Mouse (Mus musculus) layer of hippocampus, adult 11-12 months (tissue): ENCODE measurements around the gene Pglyrp1.
"Not testable (repeated sequence)": the region's sequence is repeated elsewhere in the genome, so short reads cannot be mapped to it uniquely, and the experiment has no call there.

ENCODE experiments used
- DNase-seq: peaks from one replicate; pipeline ENCODE4 v3.0.0; 2022; ENCODE audit warnings: low spot score

Pglyrp1 gene

GRCm38 (mm10) chr7:18871031-18871430 lies at the start of gene Pglyrp1:
TSS of gene Pglyrp1 (plus strand) at chr7:18871331.
- not testable (repeated sequence) for DNase-seq

GRCm38 (mm10) chr7:18821507-18821906 lies 49.6 kb upstream of the Pglyrp1 start, which contains the start of gene Psg17:
TSS of gene Psg17 (minus strand) at chr7:18821607.
- no peak for DNase-seq

- no peak for DNase-seq
Observed at GRCm38 (mm10) chr7:18827792-18828546, 43.2 kb upstream of the Pglyrp1 start.

GRCm38 (mm10) chr7:18828592-18828991 lies 42.5 kb upstream of the Pglyrp1 start:
- no peak for DNase-seq

- DNase-seq = no peak
Observed at GRCm38 (mm10) chr7:18829545-18829944, 41.6 kb upstream of the Pglyrp1 start.

- no peak for DNase-seq
Observed at GRCm38 (mm10) chr7:18832298-18832697, 38.8 kb upstream of the Pglyrp1 start.

- no peak for DNase-seq
Observed at GRCm38 (mm10) chr7:18839865-18840264, 31.3 kb upstream of the Pglyrp1 start, which contains the start of gene Mill2. TSS of gene Mill2 (plus strand) at chr7:18839966.

- peak; percentile 11 for DNase-seq
Observed at GRCm38 (mm10) chr7:18840386-18841173, 30.6 kb upstream of the Pglyrp1 start.

- no peak for DNase-seq
Observed at GRCm38 (mm10) chr7:18841174-18841567, 30.0 kb upstream of the Pglyrp1 start.

GRCm38 (mm10) chr7:18844811-18845210 lies 26.3 kb upstream of the Pglyrp1 start:
- DNase-seq = no peak

GRCm38 (mm10) chr7:18848395-18848794 lies 22.7 kb upstream of the Pglyrp1 start:
- DNase-seq = no peak

- DNase-seq = no peak
Observed at GRCm38 (mm10) chr7:18858310-18858916, 12.7 kb upstream of the Pglyrp1 start.

- no peak for DNase-seq
Observed at GRCm38 (mm10) chr7:18862801-18863200, 8.3 kb upstream of the Pglyrp1 start.

- DNase-seq = no peak
Observed at GRCm38 (mm10) chr7:18868491-18868890, 2.6 kb upstream of the Pglyrp1 start.

- DNase-seq = no peak
Observed at GRCm38 (mm10) chr7:18872014-18872802, 1.1 kb downstream of the Pglyrp1 start.

GRCm38 (mm10) chr7:18872816-18873215 lies 1.7 kb downstream of the Pglyrp1 start:
- DNase-seq = no peak

- peak; percentile 67 for DNase-seq
Observed at GRCm38 (mm10) chr7:18873253-18873652, 2.1 kb downstream of the Pglyrp1 start.

- DNase-seq = no peak
Observed at GRCm38 (mm10) chr7:18875372-18875771, 4.2 kb downstream of the Pglyrp1 start.

GRCm38 (mm10) chr7:18878691-18879090 lies 7.6 kb downstream of the Pglyrp1 start:
- no peak for DNase-seq

- no peak for DNase-seq
Observed at GRCm38 (mm10) chr7:18883991-18884744, 13.0 kb downstream of the Pglyrp1 start.
